Mouse (Mus musculus) liver, embryonic 16.5 days (tissue): ENCODE measurements at regions not wholly inside any gene's neighbourhood (a gene's known extent, or its start where the extent isn't known, plus 50 kb on each side); places are given as distances from the start of the nearest gene placed in this dataset.

Source experiments
- ATAC-seq: fragments of 200-750 bp; cut with Nextera tagmentation; 2 replicates; pipeline ENCODE4 v1.8.0; 2017; ENCODE audit warnings: low read depth, mild to moderate bottlenecking, moderate number of reproducible peaks, moderate library complexity
- H3K27ac ChIP-seq: fragments of 300-500 bp; sonication (generic); 2 replicates; pipeline ENCODE4 v1.5.1; 2014; ENCODE audit warnings: mild to moderate bottlenecking, low read length
- H3K27me3 ChIP-seq: fragments of 300-500 bp; sonication (generic); 2 replicates; pipeline ENCODE4 v1.6.1; 2014; ENCODE audit warnings: low read depth, low read length, mixed read lengths; ENCODE audit not compliant: control insufficient read depth, insufficient read depth
- H3K36me3 ChIP-seq: fragments of 300-500 bp; sonication (generic); 2 replicates; pipeline ENCODE4 v1.6.1; 2014; ENCODE audit warnings: mild to moderate bottlenecking; ENCODE audit not compliant: control insufficient read depth, insufficient read depth
- H3K4me1 ChIP-seq: fragments of 300-500 bp; sonication (generic); 2 replicates; pipeline ENCODE4 v1.6.1; 2014; ENCODE audit warnings: low read depth, low read length, mixed read lengths; ENCODE audit not compliant: control insufficient read depth
- H3K4me2 ChIP-seq: fragments of 300-500 bp; sonication (generic); 2 replicates; pipeline ENCODE4 v1.6.1; 2014; ENCODE audit warnings: low read depth, low read length, mixed read lengths
- H3K4me3 ChIP-seq: fragments of 300-500 bp; sonication (generic); 2 replicates; pipeline ENCODE4 v1.5.1; 2014; ENCODE audit warnings: low read depth, mild to moderate bottlenecking, low read length
- H3K9ac ChIP-seq: fragments of 300-500 bp; sonication (generic); 2 replicates; pipeline ENCODE4 v1.6.1; 2014; ENCODE audit warnings: low read depth, low read length
- H3K9me3 ChIP-seq: fragments of 300-500 bp; sonication (generic); replicated peaks from 2 replicates; pipeline ENCODE4 v1.6.1; 2016; ENCODE audit warnings: low read length; ENCODE audit not compliant: control insufficient read depth
- WGBS: fragments of 180-500 bp; shearing (Covaris S2); extraction: QIAGEN DNeasy Blood & Tissue Kit; methylation state at CpG from one replicate; pipeline ENCODE4 v1.1.7; 2014; ENCODE audit not compliant: insufficient replicate concordance; 5-methylcytosine and 5-hydroxymethylcytosine counted together

DNA sequence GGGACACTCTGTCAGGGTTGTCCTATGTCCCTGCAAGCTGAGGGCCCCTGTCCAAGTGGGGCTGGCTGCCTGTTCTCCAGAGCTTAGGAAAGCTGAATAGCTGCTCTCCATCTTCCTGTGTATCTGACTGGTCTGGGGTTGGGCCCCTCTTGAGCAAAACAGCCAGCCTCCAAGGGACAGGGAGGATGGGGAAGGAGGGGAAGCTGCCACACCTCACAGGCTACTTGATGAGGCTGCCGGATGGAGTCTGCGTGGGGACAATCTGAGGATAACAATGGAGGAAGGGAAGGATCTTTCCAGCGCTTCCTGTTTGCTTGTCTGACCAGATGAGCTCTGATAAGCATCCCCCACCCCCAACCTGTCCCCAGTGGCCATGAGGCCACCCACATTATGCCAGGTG lies 57.1 kb upstream of the Ccnd1 start:
- no peaks in the 10 kb centered on the region for H3K36me3 ChIP-seq
- no peaks in the 10 kb centered on the region for H3K9me3 ChIP-seq
- H3K4me2 ChIP-seq: no peak overlapping the region
- WGBS: 36% methylated on average over 3 of the region's 3 CpGs
- H3K27ac ChIP-seq: no peak overlapping the region
- H3K4me3 ChIP-seq: no peak overlapping the region
- no peaks in the 10 kb centered on the region for H3K4me1 ChIP-seq
- H3K27me3 ChIP-seq: no peaks in the 10 kb centered on the region
- ATAC-seq: no peak
- H3K9ac ChIP-seq: no peak overlapping the region

DNA sequence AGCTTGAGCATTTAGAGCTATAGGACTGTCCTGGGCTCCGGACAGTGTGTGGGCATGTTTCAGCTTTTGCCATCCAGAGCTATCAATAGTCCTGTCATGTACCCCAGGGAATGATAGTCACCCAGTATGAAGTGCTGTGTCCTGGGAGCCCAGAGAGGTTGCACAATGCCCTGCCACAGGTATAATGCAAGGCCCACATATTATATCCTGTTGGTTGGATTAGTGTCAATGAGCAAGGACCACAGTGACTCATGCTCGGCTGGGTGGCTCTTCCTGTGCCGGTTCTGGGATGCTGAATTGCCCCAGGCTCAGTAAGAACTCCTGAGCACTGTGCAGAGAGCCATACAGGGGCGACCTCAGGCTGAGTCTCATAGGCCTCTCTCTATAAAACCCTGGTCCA lies 54.5 kb upstream of the Ccnd1 start:
- H3K4me3 ChIP-seq: no peak overlapping the region
- no peaks in the 10 kb centered on the region for H3K4me1 ChIP-seq
- H3K9ac ChIP-seq: no peak overlapping the region
- WGBS: 53% methylated on average over 4 of the region's 4 CpGs
- H3K36me3 ChIP-seq: no peaks in the 10 kb centered on the region
- ATAC-seq: no peak
- H3K27me3 ChIP-seq: no peaks in the 10 kb centered on the region
- no peak overlapping the region for H3K4me2 ChIP-seq
- H3K27ac ChIP-seq: no peak overlapping the region
- no peaks in the 10 kb centered on the region for H3K9me3 ChIP-seq

DNA sequence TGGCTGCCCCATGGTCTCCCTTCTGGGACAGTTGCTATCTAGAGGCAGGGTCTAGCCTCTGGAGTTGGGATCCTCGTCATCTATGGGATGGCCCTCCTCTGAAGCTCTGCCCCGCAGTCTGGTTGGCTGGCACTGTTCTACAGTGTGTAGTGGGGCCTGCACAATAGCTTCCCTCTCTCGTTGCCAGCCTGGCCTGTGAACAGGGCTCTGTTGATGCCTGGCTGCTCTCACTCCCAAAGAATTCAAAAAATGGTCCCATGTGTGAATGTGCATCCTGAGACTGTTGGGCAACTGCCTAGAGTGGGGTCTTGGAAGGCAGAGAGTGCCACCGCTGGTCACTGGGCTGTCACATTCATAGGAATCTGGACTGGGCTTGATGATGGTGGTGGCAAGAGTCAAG lies 53.8 kb upstream of the Ccnd1 start:
- H3K4me2 ChIP-seq: no peak overlapping the region
- no peak for ATAC-seq
- 60% methylated on average over 4 of the region's 4 CpGs for WGBS

DNA sequence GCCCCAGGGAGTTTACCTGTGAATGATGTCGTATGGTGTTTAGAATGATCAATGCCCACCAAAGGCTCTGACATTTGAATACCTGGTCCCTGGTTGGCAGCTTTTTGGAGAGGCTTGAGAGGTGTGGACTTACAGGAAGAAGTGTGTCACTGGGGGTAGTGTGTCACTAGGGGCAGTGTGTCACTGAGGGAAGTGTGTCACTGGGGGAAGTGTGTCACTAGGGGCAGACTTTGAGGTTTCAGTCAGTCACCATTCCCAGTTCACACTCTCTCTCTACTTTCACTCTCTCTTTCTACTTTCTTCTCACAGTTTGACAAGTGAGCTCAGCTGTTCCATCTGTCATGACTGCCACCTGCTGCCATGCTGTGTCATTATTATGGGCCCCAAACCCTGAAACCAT lies 52.0 kb upstream of the Ccnd1 start:
- no peak for ATAC-seq
- WGBS: 59% methylated on average over 1 of the region's 1 CpGs

More for the DNA sequence above, 53.8 kb upstream of the Ccnd1 start:
- no peaks in the 10 kb centered on the region for H3K27me3 ChIP-seq
- H3K27ac ChIP-seq: no peak overlapping the region
- no peaks in the 10 kb centered on the region for H3K36me3 ChIP-seq
- H3K4me3 ChIP-seq: no peak overlapping the region
- H3K4me1 ChIP-seq: no peaks in the 10 kb centered on the region
- no peaks in the 10 kb centered on the region for H3K9me3 ChIP-seq
- H3K9ac ChIP-seq: no peak overlapping the region

More for the DNA sequence above, 52.0 kb upstream of the Ccnd1 start:
- Histone ChIP-seq H3K9ac (no peak overlapping the region), H3K4me2 (no peak overlapping the region), H3K9me3 (no peaks in the 10 kb centered on the region), H3K36me3 (no peaks in the 10 kb centered on the region), H3K27ac (no peak overlapping the region), H3K27me3 (no peaks in the 10 kb centered on the region), H3K4me3 (no peak overlapping the region), H3K4me1 (no peaks in the 10 kb centered on the region)
